Mouse (Mus musculus) lung, postnatal 4 days (tissue): Measurements from ENCODE around the gene Gm17387.

Experiments used
- DNase-seq, 2 experiments: peaks; one replicate each; pipeline ENCODE4 v3.0.0; 2021

Gene Gm17387

DNA sequence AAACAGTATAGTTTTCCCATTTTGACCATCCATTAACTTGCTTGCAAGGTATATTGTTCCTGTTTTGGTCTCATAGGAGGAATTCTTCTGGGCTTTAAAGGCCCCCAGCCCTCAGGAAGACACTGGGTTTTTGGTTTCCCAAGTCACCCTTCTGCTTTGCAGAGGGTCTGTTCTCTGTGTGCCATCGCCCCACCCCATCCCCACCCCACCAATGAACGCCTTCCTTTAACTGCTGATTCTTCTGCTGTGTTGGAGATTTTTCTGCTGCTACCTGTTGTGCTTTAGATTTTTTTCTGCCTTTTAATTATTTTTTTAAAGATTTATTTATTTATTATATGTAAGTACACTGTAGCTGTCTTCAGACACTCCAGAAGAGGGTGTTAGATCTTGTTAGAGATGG is at the start of gene Gm17387:
Gene Gm17387 (plus strand): TSS at position 301 of the 400 bp plus-strand sequence.
- DNase-seq: no peak

DNA sequence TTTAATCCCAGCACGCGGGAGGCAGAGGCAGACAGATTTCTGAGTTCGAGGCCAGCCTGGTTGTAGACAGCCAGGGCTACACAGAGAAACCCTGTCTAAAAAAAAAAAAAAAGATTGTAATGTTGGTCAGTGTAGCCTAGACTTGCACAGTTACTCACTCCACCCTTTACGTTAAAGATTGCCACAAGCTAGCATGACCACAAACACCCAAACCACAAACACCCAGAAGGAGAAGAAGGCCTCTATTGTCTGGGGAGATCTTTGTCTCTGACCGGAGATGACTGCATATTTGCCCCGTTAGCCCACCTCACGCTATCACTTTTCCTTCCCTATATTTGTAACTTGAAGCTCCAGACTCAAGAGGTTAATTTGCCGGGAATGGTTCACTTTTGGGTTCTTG is 47.2 kb upstream of the Gm17387 start:
- DNase-seq: no peak

DNA sequence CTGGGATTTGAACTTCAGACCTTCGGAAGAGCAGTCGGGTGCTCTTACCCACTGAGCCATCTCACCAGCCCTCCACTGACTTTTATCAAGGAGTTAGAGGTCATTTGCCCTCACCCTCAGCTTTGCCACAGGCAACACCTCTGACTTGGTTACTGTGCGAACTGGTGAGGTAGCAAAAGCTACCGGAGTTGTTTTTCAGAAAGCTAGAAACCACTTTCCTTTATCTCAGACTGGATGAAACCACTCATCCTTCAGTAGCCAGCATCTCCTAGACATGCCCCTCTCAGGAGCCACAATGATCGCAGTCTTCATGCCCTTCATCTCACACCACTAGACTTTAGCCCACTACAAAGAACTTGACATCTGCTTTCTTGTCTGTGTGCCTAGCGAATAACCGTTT is 46.0 kb upstream of the Gm17387 start:
- no peak for DNase-seq

DNA sequence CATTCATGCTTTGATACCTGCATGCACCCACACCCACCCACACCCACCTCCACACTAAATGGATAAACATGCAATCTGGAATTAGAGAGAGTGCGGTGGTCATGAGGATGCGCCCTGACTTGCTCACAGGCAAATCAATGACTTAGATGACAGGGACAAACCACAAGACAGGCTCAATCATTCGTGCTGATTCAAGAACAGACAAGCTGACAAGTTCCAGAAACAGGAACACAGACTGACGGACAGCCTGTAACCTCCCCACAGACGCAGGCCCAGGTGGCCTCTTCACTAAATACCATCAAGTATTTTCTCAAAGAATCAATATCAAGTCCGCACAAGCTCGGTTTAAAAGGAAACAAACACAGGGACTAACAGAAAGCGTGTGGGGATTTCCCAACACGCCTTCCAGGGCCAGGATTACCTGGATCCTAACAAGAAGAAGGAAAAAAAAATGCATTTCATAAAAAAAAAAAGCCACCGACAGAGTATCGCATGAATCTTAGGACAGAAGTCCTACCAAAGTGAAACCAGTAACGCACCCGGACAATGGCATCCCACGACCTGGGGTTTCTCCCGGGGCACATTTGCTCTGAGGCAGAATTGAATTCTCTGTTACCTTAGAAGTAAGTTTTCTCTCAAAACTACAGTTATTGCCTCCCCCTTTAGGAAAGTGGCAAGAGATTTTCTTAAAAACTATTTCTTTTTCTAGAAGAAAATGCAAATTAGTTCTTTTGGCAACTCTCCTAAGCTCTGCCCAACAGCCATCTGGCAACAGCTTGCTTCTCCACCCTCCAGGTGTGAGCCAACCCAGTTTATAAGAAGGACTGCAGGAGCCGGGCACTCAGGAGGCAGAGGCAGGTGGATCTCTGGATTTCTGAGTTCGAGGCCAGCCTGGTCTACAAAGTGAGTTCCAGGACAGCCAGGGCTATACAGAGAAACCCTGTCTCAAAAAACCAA is 41.5 kb upstream of the Gm17387 start:
- DNase-seq: no peak

DNA sequence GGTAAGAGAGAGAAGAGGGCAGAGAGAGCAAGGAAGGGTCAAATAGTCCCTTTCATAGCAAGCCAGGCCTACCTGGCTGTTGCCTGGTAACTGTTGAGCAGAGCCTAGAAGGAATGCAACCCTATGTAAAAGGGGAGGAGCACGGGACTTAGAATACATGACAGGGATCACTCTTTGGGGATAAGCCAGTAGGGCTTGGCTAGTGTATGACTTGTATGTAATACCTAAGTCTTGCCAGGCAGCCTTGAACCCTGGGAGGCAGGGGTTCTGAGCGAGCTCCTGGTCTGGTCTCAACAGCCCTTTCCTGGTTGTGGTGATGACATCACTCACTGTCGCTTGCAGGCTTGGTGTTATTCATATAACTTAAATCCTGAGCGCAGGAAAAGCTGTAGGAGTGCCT is 39.9 kb upstream of the Gm17387 start:
- DNase-seq: no peak

DNA sequence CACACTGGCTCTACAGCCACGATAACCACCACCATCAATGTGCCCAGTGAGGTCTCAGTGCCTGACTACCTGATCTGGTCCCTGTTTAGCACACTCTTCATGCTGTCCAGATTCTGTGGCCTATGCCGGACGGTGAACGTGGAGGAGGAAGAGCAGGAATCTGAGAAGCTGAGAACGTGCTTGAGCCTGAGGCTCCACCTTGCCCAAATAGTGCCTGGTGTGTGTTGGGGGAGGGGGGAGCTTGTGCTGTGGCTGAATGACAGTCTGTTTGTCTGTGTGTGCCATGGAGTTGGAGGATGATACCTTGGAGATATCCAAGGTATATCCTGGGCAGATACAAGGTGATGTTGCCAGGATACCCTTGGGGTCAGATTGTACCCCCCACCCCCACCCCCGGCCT is 38.7 kb upstream of the Gm17387 start:
- DNase-seq: no peak

DNA sequence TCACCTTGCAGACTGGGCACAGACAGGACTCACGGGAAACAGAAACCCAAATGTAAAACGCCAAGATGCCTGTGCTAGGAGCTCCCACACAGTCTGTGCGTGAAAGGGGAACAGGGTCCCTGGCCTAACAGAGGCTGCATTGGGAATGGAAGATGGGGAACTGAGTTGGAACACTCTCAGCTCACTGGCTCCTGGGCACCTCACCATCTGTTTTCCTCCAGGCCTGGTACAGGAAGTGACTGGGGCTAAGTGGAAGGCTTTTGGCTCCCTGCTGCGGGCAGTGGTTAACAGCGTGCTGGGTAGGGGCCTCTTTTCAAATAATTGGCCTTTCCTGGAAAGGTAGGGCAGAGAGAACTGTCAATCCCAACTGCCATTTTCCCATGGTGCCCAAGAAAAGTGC is 38.3 kb upstream of the Gm17387 start:
- DNase-seq: no peak

DNA sequence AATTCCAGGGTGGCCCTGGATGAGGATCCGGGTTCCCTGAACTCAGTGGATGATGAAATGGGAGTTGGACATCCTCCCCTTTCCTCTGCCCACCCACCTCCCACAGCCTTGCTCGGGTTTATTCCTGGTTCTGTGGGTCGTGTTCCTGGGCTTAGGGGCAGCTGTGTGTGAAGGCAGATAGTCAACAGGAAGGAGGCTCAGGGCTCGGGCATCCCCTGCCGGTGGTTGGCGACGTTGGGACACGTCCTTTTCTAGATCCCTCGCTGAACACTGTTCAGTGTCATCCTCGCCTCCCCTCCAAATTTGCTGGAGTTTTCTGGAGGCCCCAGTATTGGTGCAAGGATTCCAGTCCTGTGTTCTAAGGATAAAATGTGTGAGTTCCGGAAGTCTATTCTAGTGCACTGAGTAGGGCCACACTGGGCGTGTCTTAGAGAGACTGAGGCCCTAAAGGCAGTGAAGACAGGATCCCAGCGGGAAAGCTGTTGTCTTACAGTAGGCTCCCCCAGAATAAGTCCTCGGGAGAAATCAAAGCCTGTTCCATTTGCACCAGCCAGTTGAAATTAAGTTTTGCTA is 37.7 kb upstream of the Gm17387 start:
- no peak for DNase-seq

DNA sequence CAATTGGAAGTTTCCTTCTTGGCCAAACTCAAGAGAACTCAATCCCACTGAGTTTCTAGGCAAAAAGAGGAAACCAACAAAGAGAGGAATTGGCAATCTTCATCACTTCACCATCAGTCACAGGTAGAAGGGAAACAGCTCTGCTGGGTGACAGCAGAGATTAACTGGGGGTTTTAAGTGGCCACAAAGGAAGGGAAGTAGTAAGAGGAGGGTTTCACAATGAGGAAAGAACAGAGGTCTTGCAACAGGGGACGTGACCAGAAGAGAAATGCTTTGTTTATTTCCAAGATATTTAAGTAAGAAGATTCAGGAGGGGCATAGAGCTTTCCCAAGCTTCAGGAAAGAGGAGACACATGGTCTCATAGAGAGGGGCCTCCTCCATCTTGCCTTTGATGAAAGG is 31.1 kb upstream of the Gm17387 start:
- DNase-seq: no peak

DNA sequence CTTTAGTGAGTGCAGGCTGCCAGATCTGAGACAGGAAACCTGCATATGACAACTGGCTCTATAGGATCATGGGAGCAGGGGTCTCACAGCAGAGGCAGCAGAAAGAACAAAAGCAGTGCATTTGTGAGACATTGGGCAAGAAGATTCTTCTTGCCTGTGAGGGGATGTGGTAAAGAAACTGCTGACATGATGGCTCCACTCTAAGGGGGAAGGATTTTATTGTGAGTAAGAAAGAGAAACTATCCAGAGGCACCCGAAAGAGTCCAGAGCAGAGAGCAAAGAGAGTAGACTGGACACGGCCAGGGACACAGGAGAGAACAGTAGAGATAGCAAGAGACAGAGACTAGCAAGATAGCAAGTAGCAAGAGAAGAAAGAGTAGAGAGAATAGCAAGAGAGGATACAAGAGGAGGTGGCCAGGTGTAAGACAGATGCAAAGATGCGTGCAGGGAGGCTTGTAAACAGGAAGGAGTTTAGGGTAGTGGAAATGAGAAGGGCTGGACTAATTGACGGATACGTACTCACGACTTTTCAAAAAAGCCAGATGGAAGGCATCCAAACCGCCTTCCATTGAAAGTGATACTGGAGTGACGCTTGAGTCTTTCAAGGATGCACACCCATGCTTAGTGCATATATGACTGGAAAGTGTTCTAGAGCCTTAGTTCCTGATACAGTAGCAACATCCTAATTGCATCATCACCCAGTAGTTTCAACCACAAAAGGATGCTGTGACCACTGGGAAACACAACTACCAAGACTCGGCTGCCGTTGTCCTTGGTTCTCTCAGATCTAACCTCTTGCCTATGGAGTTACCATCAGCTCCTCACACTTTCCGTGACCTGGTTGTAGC is 29.9 kb upstream of the Gm17387 start:
- DNase-seq: no peak

DNA sequence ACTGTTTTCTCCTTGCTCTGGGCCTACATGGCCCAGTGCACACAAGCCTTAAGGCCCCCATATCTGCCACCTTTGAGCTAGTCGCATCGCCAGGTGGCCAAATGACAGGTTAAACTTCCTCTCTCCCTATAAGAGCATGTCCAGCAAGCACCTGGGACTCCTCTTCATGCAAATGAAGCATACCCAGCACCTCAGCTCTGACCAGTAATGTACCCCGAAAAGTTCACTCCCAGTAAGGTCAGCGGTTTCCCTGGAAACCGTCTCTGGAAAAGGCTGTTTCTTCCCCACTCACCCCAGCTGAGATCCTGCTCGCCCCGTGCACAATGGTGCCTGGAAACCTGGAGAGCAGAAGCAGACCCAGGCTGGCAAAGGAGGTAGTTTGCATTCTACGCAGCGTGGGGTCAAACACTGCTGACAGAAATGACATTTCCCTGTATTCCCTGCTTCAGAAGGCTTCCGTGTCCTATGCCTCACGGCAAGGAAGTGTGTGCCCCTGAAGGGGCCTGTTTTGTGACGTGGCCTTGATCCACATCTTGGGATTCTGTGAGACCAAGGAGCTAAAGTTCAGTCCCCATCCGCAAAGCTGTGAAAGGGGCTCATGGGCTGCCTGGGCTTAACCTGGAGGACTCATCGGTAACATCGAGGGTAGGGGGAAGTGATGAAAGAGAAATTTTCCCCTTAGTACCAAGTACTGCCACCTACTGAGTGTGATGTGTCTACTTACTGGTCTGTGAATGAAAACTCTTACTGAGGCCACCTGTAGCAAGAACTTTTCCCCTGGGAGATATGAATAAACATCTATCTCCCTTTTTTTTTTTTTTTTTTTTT is 27.8 kb upstream of the Gm17387 start:
- DNase-seq: no peak

DNA sequence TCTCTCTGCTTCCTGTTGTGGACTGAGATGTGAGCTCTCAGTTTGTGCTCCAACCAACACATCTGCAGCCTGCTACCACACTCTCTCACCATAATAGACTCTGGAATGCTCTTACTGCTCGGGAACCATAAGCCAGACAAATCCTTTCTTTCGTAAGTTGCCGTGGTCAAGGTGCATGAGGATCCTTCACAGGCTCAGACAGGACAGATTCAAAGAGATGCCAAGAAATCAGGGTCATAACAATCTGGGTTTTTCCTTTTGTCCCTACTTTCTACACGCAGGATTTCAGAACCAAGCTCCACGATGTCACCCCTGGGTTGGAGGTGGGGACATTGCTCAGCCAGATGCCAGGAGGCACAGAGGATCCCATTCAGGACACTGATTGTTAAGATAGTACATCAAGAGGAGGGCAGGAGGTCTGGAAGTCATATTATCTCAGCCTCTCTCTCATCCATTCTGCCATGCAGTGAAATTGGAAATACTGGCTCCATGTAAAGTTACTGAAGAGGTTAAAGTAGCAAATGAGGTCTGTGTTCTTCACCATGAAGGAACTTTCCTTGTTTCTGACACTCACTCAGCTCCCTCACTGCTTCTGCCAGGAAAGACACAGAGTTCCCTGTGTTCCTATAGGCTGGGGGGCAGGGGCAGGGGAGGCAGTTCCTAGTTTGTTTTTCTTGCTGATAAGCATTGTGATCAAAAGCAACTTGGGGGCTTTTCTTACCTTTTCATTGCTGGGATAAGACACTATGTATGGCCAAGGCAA is 25.5 kb upstream of the Gm17387 start:
- DNase-seq: no peak

DNA sequence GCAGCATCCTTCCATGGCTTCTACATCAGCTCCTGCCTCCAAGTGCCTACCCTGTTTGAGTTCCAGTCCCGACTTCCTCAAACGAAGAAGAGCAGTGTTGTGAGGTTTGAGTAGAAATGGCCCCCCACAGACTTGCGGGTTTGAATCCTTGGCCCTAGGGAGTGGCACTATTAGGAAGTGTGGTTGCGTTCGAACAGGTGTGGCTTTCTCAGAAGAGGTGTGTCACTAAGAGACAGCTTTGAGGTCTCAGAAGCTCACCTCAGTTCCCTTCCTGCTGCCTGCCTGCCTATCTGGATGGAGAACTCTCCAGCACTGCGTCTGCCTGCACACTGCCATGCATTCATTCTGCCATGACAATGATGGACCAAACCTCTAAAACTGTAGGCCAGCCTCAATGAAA is 22.5 kb upstream of the Gm17387 start:
- DNase-seq: no peak

DNA sequence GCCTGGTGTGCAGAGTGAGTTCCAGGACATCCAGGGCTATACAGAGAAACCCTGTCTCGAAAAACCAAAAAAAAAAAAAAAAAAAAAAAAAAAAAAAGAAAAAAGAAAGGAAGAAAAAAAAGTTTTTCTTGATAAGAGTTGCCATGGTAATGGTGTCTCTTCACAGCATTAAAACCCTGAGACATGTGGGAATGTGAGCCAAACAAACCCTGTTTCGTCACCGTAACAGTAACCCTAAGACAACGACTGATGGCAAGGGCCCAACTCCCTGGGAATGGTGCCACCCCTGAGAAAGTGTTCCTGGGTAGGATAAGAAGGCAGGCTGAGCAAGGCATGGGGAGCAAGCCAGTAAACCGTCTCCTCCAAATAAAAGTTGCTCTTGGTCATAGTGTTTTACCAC is 22.0 kb upstream of the Gm17387 start:
- DNase-seq: peak; percentile 29 to 64

DNA sequence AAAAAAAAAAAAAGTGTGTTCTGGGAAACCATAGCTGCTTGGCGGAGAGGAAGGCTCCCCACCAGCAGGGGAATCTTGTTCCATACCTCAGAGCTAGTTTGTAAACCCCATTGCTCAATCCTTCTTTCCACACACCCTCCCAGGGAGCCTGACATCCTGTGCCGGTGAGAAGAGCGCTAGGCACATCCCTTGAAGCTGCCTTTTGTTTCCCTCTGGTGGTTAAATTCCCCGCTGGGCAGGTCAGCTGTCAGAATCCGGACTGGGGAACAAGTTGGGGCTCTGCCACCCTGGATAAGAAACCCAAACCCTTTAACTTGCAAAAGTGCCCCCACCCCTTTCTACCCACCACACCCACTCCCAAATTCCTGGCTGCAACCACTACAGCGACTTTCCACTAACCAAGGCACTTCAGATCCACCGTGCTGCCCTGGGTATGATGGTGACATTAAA is 20.6 kb upstream of the Gm17387 start:
- DNase-seq: peak; percentile 51 to 59

DNA sequence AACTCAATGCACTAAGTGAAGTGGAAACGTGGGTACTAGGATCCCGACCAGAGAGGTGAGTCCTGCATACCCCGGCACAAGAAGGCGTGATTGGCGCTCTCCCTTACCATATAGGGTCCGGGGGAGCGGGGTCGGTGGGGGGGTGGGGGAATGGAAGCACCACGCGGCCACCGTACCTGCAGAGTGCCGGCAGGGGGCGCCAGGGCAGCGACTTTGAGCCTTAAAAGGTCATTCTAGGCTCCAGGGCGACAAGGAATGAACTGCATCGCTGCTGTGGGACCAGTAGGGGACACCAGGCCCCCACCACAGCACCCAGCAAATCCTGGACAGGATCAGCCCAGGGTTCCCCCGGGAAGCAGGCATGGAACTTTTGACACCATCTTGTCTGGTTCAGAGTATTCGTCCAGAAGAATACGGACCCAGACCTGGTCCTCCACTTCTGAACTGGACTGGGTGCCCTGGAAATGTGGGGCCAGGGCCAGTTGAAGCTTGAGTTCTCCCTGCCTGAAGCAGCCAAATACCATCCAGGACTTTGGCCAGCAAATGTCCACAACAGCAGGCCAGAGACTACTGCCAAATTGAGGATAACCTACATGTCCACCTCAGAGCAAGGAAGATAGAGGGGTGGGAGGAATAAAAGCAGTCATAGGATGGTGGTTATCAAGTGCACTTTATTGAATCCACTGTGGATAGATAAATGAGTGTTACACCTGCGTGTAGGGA is 19.8 kb upstream of the Gm17387 start:
- DNase-seq: peak; percentile 90

DNA sequence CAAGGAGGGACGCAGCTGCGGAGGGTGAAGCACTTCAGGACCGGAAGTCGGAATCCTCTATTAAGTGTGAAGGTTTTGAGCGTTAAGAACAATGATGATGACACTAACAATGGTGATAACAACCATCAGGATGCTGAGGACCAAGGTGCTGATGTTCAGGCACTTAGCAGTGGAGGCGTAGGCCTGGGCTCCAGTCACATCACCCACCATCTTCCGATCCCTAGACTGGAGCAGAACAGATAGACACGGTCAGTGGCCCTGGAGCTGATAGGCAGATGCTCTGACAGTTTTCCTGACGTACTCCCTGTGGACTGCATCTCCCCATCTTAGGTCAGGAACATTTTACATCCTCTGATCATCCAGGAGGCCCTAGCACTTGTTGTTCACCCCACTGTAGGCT is 19.3 kb upstream of the Gm17387 start:
- no peak for DNase-seq

DNA sequence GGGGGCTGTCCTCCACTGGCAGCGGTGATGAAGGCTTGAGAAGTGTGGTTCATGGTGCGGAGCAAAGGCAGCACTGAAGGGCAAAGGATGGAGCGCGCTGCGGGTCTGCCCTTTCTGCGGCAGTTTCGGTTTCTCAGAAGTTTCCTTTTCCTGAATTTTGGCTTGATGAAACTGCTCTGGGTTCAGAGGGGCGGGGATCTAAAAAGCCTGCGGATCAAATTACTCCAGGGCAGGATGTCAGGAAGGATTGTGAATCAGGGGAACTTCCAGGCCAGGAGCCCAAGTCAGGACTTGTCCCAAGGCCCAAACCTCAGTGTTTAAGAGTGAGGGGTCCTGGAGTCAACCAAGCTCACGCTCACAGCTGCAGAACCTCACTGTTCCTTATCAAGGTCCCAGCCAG is 18.3 kb upstream of the Gm17387 start, which contains the start of gene Ifitm3:
Gene Ifitm3 (minus strand): TSS at position 178 of the 400 bp plus-strand sequence.
- peak; percentile 65 to 66 for DNase-seq

DNA sequence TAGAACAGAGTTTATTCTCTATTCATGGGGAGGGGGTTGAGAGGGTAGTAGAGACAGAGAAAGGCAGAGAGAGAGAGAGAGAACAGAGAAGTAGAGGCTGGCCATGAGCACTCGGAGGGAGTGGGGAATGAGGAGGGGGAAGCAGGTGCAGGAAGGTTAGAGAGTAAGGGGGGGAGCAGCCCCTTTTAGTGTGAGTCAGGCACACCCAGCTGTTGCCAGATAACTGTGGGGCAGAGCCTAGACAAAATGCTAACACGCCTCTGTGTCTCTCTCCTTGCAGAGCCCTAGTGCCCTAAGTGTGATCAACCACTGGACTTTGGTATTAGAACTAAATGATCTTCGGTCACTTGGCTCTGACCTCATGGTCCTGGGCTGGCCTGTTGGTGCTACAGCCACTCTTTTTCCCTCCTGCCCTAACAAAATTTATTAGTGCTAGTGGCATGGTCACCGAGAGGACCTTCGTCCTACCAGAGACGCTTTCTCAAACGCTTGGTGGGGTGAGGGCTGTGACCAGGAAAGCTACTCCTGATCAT is 17.6 kb upstream of the Gm17387 start:
- no peak for DNase-seq
